Mouse (Mus musculus): ENCODE data around the gene Map2k3. TPM values are rescaled to one million over a fixed set of nuclear protein-coding genes. Genes with fewer than 3 reads are reported as not detected.

Gene Map2k3
- polyA plus RNA-seq, 1 experiment = 22.9 TPM

Other genes starting within 250 kb of the Map2k3 start
- 4.3 and 4.4 TPM in 2 replicates for gene Llgl1, start 232.3 kb upstream of the Map2k3 start, polyA plus RNA-seq (2012; ENCODE audit: insufficient read depth, insufficient read length, missing spikeins)
- 68.5 and 68.8 TPM in 2 replicates for gene Flii, start 204.8 kb upstream of the Map2k3 start, polyA plus RNA-seq (2012; ENCODE audit: insufficient read depth, insufficient read length, missing spikeins)
- gene Mief2, start 203.6 kb upstream of the Map2k3 start, polyA plus RNA-seq (2012; ENCODE audit: insufficient read depth, insufficient read length, missing spikeins) = 23.5 and 30.7 TPM in 2 replicates
- 2.2 and 2.6 TPM in 2 replicates for gene Top3a, start 154.7 kb upstream of the Map2k3 start, polyA plus RNA-seq (2012; ENCODE audit: insufficient read depth, insufficient read length, missing spikeins)
- gene Smcr8, start 154.5 kb upstream of the Map2k3 start, polyA plus RNA-seq (2012; ENCODE audit: insufficient read depth, insufficient read length, missing spikeins) = 8.0 and 8.5 TPM in 2 replicates
- 18.0 and 28.1 TPM in 2 replicates for gene Shmt1, start 120.3 kb upstream of the Map2k3 start, polyA plus RNA-seq (2012; ENCODE audit: insufficient read depth, insufficient read length, missing spikeins)
- 82.8 and 88.3 TPM in 2 replicates for gene Dhrs7b, start 101.4 kb upstream of the Map2k3 start, polyA plus RNA-seq (2012; ENCODE audit: insufficient read depth, insufficient read length, missing spikeins)
- 60.2 and 63.5 TPM in 2 replicates for gene Tmem11, start 52.8 kb upstream of the Map2k3 start, polyA plus RNA-seq (2012; ENCODE audit: insufficient read depth, insufficient read length, missing spikeins)
- 8.6 and 11.2 TPM in 2 replicates for gene Natd1, start 17.3 kb upstream of the Map2k3 start, polyA plus RNA-seq (2012; ENCODE audit: insufficient read depth, insufficient read length, missing spikeins)
- 0.50 TPM in 1 of 2 replicates, not detected in the other for gene Kcnj12, start 90.5 kb downstream of the Map2k3 start, polyA plus RNA-seq (2012; ENCODE audit: insufficient read depth, insufficient read length, missing spikeins)
- 0.87 and 1.2 TPM in 2 replicates for gene Tnfrsf13b, start 194.7 kb downstream of the Map2k3 start, polyA plus RNA-seq (2012; ENCODE audit: insufficient read depth, insufficient read length, missing spikeins)
- gene Usp22, start 243.0 kb downstream of the Map2k3 start, polyA plus RNA-seq (2012; ENCODE audit: insufficient read depth, insufficient read length, missing spikeins) = 16.3 and 31.0 TPM in 2 replicates

Measured in brown adipose tissue, adult 24 weeks (tissue).